Mouse (Mus musculus): ENCODE results near the gene Slc29a3. TPM values are rescaled to one million over a fixed set of nuclear protein-coding genes. Genes with fewer than 3 reads are reported as not detected.

The Slc29a3 gene
- polyA plus RNA-seq (2014; fragmentation: Illumina TruSeq; extraction: RNeasy Lipid Tissue Mini Kit (QIAGEN cat#74804); ENCODE audit: low replicate concordance), result 7.5 TPM

DNA sequence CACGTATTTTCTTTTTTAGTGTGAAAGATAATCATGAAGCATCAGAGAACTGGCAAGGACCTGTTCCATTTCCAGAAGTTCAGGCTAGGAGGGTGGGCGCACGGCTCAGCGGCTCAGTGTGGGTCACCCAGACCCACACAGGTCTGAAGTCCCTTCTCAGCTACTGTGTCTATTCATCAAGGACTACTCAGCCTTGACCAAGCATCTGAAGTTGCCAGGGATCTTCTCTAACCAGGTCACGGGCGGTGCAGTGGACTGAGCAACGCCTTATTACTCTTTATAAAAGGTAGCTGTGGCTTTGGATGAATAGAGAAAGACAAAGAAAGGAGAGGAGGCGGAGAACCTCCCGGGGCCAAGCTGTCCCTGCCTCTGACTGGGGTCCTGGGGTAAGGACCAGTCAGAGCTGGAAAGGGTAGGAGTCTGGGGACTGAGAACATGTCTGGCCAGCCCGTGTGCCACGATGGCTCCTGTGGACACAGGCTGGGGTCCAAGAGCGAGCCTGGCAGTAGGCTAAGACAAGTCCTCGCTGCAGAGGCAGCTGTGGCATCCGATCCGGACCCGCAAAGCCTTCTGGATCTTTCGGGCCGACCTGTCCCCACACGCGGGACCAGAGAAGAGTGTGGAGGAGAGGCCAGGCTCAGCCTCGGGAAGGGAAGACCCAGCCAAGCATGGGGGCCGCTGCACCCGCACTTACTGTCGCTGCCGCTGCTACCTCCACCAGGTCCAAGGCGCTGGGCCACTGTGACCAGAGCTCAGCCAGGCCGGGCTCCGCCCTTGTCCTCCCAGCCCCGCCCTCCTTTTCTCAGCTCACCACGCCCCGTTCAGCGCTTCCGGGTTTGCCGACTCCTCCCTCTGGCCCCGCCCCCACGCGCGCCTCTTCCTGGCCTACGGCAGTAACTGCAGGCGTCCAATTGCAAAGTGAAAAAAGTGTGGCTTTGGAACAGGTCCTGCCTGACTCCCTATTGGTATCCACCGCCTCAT, at the start of gene Slc29a3:
Gene Slc29a3 (minus strand): TSS at position 755 of the 981 bp plus-strand sequence.

GRCm38 (mm10) chr10:60696390-60696789, 56.2 kb downstream of the Slc29a3 start, which contains the start of gene Cdh23:
Gene Cdh23, minus strand, starts transcription at chr10:60696490.

Other genes with a start within 250 kb of the Slc29a3 start
- gene Cdh23, start 56.3 kb downstream of the Slc29a3 start, polyA plus RNA-seq (2014; fragmentation: Illumina TruSeq; extraction: RNeasy Lipid Tissue Mini Kit (QIAGEN cat#74804); ENCODE audit: low replicate concordance), result not detected
- gene Unc5b, start 78.8 kb upstream of the Slc29a3 start, polyA plus RNA-seq (2014; fragmentation: Illumina TruSeq; extraction: RNeasy Lipid Tissue Mini Kit (QIAGEN cat#74804); ENCODE audit: low replicate concordance), result 3.6 TPM